Mouse (Mus musculus) liver, embryonic 13.5 days (tissue): ENCODE measurements at regions not wholly inside any gene's neighbourhood (a gene's known extent, or its start where the extent isn't known, plus 50 kb on each side); places are given as distances from the start of the nearest gene placed in this dataset.

Experiments
- ATAC-seq: fragments of 200-750 bp; cut with Nextera tagmentation; 2 replicates; pipeline ENCODE4 v1.8.0; 2017; ENCODE audit warnings: low read depth, mild to moderate bottlenecking, moderate number of reproducible peaks, moderate library complexity
- DNase-seq: peaks from one replicate; pipeline ENCODE4 v3.0.0; 2022
- H3K27ac ChIP-seq: fragments of 300-500 bp; sonication (generic); 2 replicates; pipeline ENCODE4 v1.5.1; 2015; ENCODE audit warnings: moderate library complexity, mild to moderate bottlenecking, inconsistent platforms
- H3K27me3 ChIP-seq: fragments of 300-500 bp; sonication (generic); 2 replicates; pipeline ENCODE4 v1.6.1; 2015; ENCODE audit warnings: mild to moderate bottlenecking, inconsistent platforms
- H3K36me3 ChIP-seq: fragments of 300-500 bp; sonication (generic); 2 replicates; pipeline ENCODE4 v1.6.1; 2015; ENCODE audit warnings: mild to moderate bottlenecking, inconsistent platforms
- H3K4me1 ChIP-seq: fragments of 300-500 bp; sonication (generic); replicated peaks from 2 replicates; pipeline ENCODE4 v1.6.1; 2015; ENCODE audit warnings: inconsistent platforms
- H3K4me2 ChIP-seq: fragments of 300-500 bp; sonication (generic); 2 replicates; pipeline ENCODE4 v1.6.1; 2015; ENCODE audit warnings: inconsistent platforms, mild to moderate bottlenecking, moderate library complexity
- H3K4me3 ChIP-seq: fragments of 300-500 bp; sonication (generic); replicated peaks from 2 replicates; pipeline ENCODE4 v1.5.1; 2015; ENCODE audit warnings: mild to moderate bottlenecking, inconsistent platforms
- H3K9ac ChIP-seq: fragments of 300-500 bp; sonication (generic); 2 replicates; pipeline ENCODE4 v1.6.1; 2015; ENCODE audit warnings: mild to moderate bottlenecking, inconsistent platforms
- H3K9me3 ChIP-seq: fragments of 300-500 bp; sonication (generic); replicated peaks from 2 replicates; pipeline ENCODE4 v1.6.1; 2016; ENCODE audit warnings: inconsistent platforms
- WGBS: fragments of 180-500 bp; shearing (Covaris S2); methylation state at CpG from one replicate; pipeline ENCODE4 v1.1.7; 2015; ENCODE audit not compliant: insufficient replicate concordance; 5-methylcytosine and 5-hydroxymethylcytosine counted together

DNA sequence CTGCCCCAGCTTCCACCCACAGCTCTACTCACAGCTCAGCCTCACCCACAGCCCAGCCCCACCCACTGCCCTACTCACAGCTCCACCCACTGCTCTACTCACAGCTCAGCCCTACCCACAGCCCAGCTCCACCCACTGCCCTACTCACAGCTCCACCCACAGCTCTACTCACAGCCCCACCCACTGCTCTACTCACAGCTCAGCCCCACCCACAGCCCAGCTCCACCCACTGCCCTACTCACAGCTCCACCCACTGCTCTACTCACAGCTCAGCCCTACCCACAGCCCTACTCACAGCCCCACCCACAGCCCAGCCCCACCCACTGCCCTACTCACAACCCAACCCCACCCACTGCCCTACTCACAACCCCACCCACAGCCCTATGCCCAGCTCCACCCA lies 56.5 kb upstream of the Phox2b start:
- no peaks in the 10 kb centered on the region for H3K27me3 ChIP-seq
- DNase-seq (peak; percentile 34), ATAC-seq (peak; percentile 85)
- no peak overlapping the region for H3K9ac ChIP-seq
- no peaks in the 10 kb centered on the region for H3K4me1 ChIP-seq
- no peak overlapping the region for H3K4me3 ChIP-seq
- H3K27ac ChIP-seq, result no peak overlapping the region
- no peaks in the 10 kb centered on the region for H3K36me3 ChIP-seq
- no peak overlapping the region for H3K4me2 ChIP-seq
- peaks cover 3% of the 10 kb centered on the region; the same call in 1 of the 2 replicates for H3K9me3 ChIP-seq

DNA sequence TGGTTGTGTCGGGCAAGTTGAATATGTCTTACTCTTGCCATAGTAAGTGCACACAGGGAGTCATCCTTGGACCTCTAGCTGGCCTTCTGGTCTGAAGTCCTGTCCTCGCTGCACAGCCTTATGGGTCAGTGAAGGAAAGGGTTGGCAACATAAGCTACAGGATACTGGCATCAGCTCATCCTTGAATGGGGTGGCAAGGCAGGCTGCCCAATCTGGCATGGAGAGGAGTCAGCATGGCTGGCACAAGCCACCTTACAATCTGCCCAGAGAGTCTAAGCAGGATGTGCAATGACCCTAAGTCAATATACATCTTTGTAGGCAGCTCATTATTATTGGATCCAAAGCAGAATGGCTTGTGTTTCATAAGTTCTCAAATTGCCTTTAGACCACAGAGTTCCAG lies 57.8 kb upstream of the Phox2b start:
- ATAC-seq (no peak), DNase-seq (no peak)
- no peaks in the 10 kb centered on the region for H3K36me3 ChIP-seq
- H3K9ac ChIP-seq, result no peak overlapping the region
- no peak overlapping the region for H3K4me2 ChIP-seq
- H3K27ac ChIP-seq, result no peak overlapping the region
- H3K9me3 ChIP-seq, result peaks cover 3% of the 10 kb centered on the region; the same call in 1 of the 2 replicates
- 70% methylated on average over 2 of the region's 2 CpGs for WGBS
- H3K4me3 ChIP-seq, result no peak overlapping the region
- H3K27me3 ChIP-seq, result no peaks in the 10 kb centered on the region
- H3K4me1 ChIP-seq, result no peaks in the 10 kb centered on the region

GRCm38 (mm10) chr5:67176827-67177226 lies 77.7 kb upstream of the Phox2b start:
- H3K9me3 ChIP-seq, result no peaks in the 10 kb centered on the region
- no peaks in the 10 kb centered on the region for H3K27me3 ChIP-seq
- H3K4me3 ChIP-seq, result no peak overlapping the region
- H3K9ac ChIP-seq, result no peak overlapping the region
- H3K4me1 ChIP-seq, result no peaks in the 10 kb centered on the region
- no peaks in the 10 kb centered on the region for H3K36me3 ChIP-seq
- DNase-seq (no peak), ATAC-seq (no peak)
- H3K4me2 ChIP-seq, result no peak overlapping the region
- WGBS, result 50% methylated on average over 6 of the region's 6 CpGs
- H3K27ac ChIP-seq, result no peak overlapping the region

DNA sequence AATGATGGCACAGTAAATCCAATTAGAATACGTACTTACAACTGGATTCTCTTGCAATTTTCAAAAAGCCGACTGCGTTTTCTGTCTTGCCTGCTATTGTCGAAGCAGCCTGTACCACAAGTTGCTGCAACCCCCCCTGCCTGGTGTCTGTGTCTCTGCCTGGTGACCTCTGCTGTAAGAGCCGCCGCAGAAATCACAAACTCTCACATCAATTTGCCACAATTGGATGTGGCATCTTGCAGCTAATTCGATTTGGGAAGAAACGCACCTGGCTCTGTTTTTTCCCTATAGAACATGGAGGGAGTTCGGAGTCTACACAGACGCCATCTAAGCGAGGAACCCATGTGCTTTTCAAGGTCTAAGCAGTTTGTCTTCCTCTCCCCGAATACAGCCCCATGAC lies 80.1 kb upstream of the Phox2b start:
- DNase-seq, result no peak
- WGBS, result 65% methylated on average over 12 of the region's 12 CpGs
- no peaks in the 10 kb centered on the region for H3K36me3 ChIP-seq
- no peaks in the 10 kb centered on the region for H3K27me3 ChIP-seq
- H3K9ac ChIP-seq, result no peak overlapping the region
- no peaks in the 10 kb centered on the region for H3K9me3 ChIP-seq
- H3K4me1 ChIP-seq, result no peaks in the 10 kb centered on the region
- no peak overlapping the region for H3K27ac ChIP-seq
- ATAC-seq, result no peak
- no peak overlapping the region for H3K4me3 ChIP-seq
- no peak overlapping the region for H3K4me2 ChIP-seq

GRCm38 (mm10) chr5:67189376-67189901 lies 70.9 kb upstream of the Tmem33 start:
- Histone ChIP-seq H3K27me3 (no peaks in the 10 kb centered on the region), H3K4me3 (no peak overlapping the region), H3K27ac (no peak overlapping the region), H3K4me2 (no peak overlapping the region), H3K36me3 (no peaks in the 10 kb centered on the region), H3K9ac (no peak overlapping the region), H3K9me3 (no peaks in the 10 kb centered on the region), H3K4me1 (no peaks in the 10 kb centered on the region)
- WGBS, result 55% methylated on average over 4 of the region's 4 CpGs
- DNase-seq (no peak), ATAC-seq (no peak)

DNA sequence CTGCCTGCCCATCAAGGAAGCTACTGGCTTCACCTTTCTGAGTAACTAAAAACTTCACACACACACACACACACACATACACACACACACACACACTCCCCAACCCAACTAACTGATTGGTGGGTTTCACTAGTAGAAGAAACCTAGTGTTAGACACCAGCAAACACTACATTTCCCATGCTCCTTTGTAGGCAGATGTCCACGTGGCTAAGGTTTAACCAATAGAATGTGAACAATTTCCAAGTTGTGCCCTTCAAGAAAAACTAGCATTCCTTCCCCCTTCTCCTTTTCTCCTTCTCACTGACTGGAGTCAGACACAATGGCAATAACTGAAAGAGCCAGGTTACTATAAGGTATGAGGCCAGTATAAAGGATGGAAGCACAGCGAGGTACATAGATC lies 66.3 kb upstream of the Tmem33 start:
- no peak for ATAC-seq
- no peaks in the 10 kb centered on the region for H3K27me3 ChIP-seq
- H3K9me3 ChIP-seq, result no peaks in the 10 kb centered on the region
- no peak overlapping the region for H3K9ac ChIP-seq
- WGBS, result 42% methylated on average over 2 of the region's 2 CpGs
- no peak overlapping the region for H3K27ac ChIP-seq
- H3K4me2 ChIP-seq, result no peak overlapping the region
- H3K4me1 ChIP-seq, result no peaks in the 10 kb centered on the region
- no peaks in the 10 kb centered on the region for H3K36me3 ChIP-seq
- no peak for DNase-seq
- no peak overlapping the region for H3K4me3 ChIP-seq

- WGBS, result 68% methylated on average over 11 of the region's 11 CpGs
These were observed 55.2 kb upstream of the Tmem33 start for GRCm38 (mm10) chr5:67205083-67205738.

More at GRCm38 (mm10) chr5:67205083-67205738, 55.2 kb upstream of the Tmem33 start:
- H3K36me3 ChIP-seq, result no peaks in the 10 kb centered on the region
- H3K9me3 ChIP-seq, result no peaks in the 10 kb centered on the region
- H3K4me3 ChIP-seq, result no peak overlapping the region
- no peak overlapping the region for H3K9ac ChIP-seq
- no peak overlapping the region for H3K4me2 ChIP-seq
- 0 out of 2 replicates have a peak, but pooled peaks cover 5% of the 10 kb centered on the region for H3K27me3 ChIP-seq
- no peak overlapping the region for H3K27ac ChIP-seq
- H3K4me1 ChIP-seq, result no peaks in the 10 kb centered on the region
- DNase-seq (no peak), ATAC-seq (no peak)
